In the genomic region with DNA sequence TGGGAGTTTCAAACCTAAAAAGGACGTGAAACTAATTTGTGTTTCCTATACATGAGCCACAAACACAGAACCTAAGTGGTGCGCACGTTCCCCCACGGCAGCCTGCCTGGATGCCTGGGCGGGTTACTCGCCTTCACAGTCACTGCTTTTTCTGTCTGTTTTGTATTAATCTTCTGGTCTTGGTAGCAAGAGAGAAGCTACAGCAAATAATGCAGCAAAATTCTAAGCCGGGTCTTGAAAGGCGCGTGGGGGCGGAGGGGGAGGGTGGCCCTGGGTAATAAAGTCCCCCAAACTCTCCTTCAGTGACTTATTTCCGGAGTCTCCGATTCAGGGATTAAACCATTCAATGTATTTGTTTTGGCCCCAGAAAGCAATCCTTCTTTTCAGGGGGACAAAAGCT, we compare ENCODE assay signal across 11 mouse cellular contexts.
A peak's percentile ranks its signal among the peaks of the same experiment; 100 is the strongest.
DNase-seq lines count a peak whose midpoint lies in the region; ATAC-seq and TF ChIP-seq lines count a peak whose summit lies in the region.
"Had no signal": no experiment of that assay in that cellular context is flagged by ENCODE, and none has a peak within 500 bp of the region (broad histone marks: within the 10 kb centered on the region; RNA-seq: fewer than 3 reads in every experiment).

No protein-coding gene starts in this region.

- TF ChIP-seq CTCF in lung, embryonic 14.5 days (IDR thresholded peaks at IDR 0.05; ENCODE audit: low read depth): no peak

- no peaks in the 10 kb centered on the region for H3K4me1 ChIP-seq in lung, embryonic 14.5 days (ENCODE audit: insufficient read depth)
- H3K4me1 ChIP-seq in forebrain, embryonic 13.5 days: peaks cover 8% of the 10 kb centered on the region; the same call in 1 of the 2 replicates
- H3K4me1 ChIP-seq in intestine, embryonic 15.5 days (replicated peaks): no peaks in the 10 kb centered on the region
- no peaks in the 10 kb centered on the region for H3K4me1 ChIP-seq in neural tube, embryonic 12.5 days

- no peaks in the 10 kb centered on the region for H3K36me3 ChIP-seq in lung, embryonic 14.5 days (ENCODE audit: insufficient read depth)
- no peaks in the 10 kb centered on the region for H3K36me3 ChIP-seq in forebrain, embryonic 13.5 days (ENCODE audit: poor library complexity, severe bottlenecking)
- H3K36me3 ChIP-seq in intestine, embryonic 15.5 days: no peaks in the 10 kb centered on the region
- no peaks in the 10 kb centered on the region for H3K36me3 ChIP-seq in neural tube, embryonic 12.5 days

- H3K27me3 ChIP-seq in lung, embryonic 14.5 days (ENCODE audit: insufficient read depth, low read length): no peaks in the 10 kb centered on the region
- peaks cover 18% of the 10 kb centered on the region for H3K27me3 ChIP-seq in forebrain, embryonic 13.5 days
- H3K27me3 ChIP-seq in intestine, embryonic 15.5 days (replicated peaks): no peaks in the 10 kb centered on the region
- no peaks in the 10 kb centered on the region for H3K27me3 ChIP-seq in neural tube, embryonic 12.5 days (replicated peaks)

- H3K4me3 ChIP-seq in lung, embryonic 14.5 days (ENCODE audit: low read depth, low read length): 0 out of 2 replicates have a peak overlapping the region, but pooled peaks have one; percentile 8
- H3K4me3 ChIP-seq in forebrain, embryonic 13.5 days: peak overlapping the region; percentile 9; the same call in 1 of the 2 replicates
- H3K4me3 ChIP-seq in intestine, embryonic 15.5 days (replicated peaks): no peak overlapping the region
- H3K4me3 ChIP-seq in neural tube, embryonic 12.5 days: no peak overlapping the region

- no peaks in the 10 kb centered on the region for H3K9me3 ChIP-seq in lung, embryonic 14.5 days (ENCODE audit: low read depth, low read length)
- no peaks in the 10 kb centered on the region for H3K9me3 ChIP-seq in forebrain, embryonic 13.5 days (replicated peaks)
- H3K9me3 ChIP-seq in intestine, embryonic 15.5 days: no peaks in the 10 kb centered on the region
- H3K9me3 ChIP-seq in neural tube, embryonic 12.5 days: no peaks in the 10 kb centered on the region

- H3K4me2 ChIP-seq in lung, embryonic 14.5 days: peak overlapping the region; percentile 51
- H3K4me2 ChIP-seq in forebrain, embryonic 13.5 days: peak overlapping the region; percentile 51
- H3K4me2 ChIP-seq in intestine, embryonic 15.5 days (replicated peaks): peak overlapping the region; percentile 42
- H3K4me2 ChIP-seq in neural tube, embryonic 12.5 days (replicated peaks): peak overlapping the region; percentile 44

- H3K27ac ChIP-seq in lung, embryonic 14.5 days (ENCODE audit: low read depth): 0 out of 2 replicates have a peak overlapping the region, but pooled peaks have one; percentile 36
- H3K27ac ChIP-seq in forebrain, embryonic 13.5 days: no peak overlapping the region
- H3K27ac ChIP-seq in intestine, embryonic 15.5 days: no peak overlapping the region
- no peak overlapping the region for H3K27ac ChIP-seq in neural tube, embryonic 12.5 days

- peak overlapping the region; percentile 23; the same call in 1 of the 2 replicates for H3K9ac ChIP-seq in lung, embryonic 14.5 days
- no peak overlapping the region for H3K9ac ChIP-seq in forebrain, embryonic 13.5 days
- H3K9ac ChIP-seq in intestine, embryonic 15.5 days: no peak overlapping the region
- no peak overlapping the region for H3K9ac ChIP-seq in neural tube, embryonic 12.5 days
- H3K9ac ChIP-seq: liver, postnatal 0 days had no signal

- ATAC-seq in lung, embryonic 14.5 days (ENCODE audit: insufficient read depth): no peak
- ATAC-seq in forebrain, embryonic 13.5 days: no peak
- ATAC-seq in intestine, embryonic 15.5 days: no peak
- ATAC-seq in neural tube, embryonic 12.5 days (ENCODE audit: low FRiP score, low read depth): no peak
- ATAC-seq in erythroblast, adult 5-6 weeks (replicated peaks; ENCODE audit: low FRiP score, poor library complexity, severe bottlenecking): no peak
- ATAC-seq: liver, postnatal 0 days had no signal

- WGBS in lung, embryonic 14.5 days: 42% methylated on average over 12 of the region's 12 CpGs
- whole genome bisulfite sequencing in forebrain, embryonic 13.5 days: 9% methylated on average over 12 of the region's 12 CpGs
- WGBS in intestine, embryonic 15.5 days: 47% methylated on average over 12 of the region's 12 CpGs
- WGBS in neural tube, embryonic 12.5 days: 42% methylated on average over 12 of the region's 12 CpGs

- DNase-seq in lung, embryonic 14.5 days: no peak
- DNase-seq in lung, postnatal 25 days (ENCODE audit: low spot score): no peak
- no peak for DNase-seq in layer of hippocampus, adult 11-12 months (ENCODE audit: low spot score)
- DNase-seq in spleen, postnatal 36 days (ENCODE audit: low spot score in 2 of 2): no peak
- DNase-seq: heart, postnatal 14 days; liver, postnatal 0 days; thymus, postnatal 36 days had no signal

Comparison
In these comparisons a context has a peak if more than half of its experiments do, and no peak if none do; other contexts are left out.
1. H3K4me3 ChIP-seq: peak in lung, embryonic 14.5 days (single experiment) and forebrain, embryonic 13.5 days (single experiment); none in intestine, embryonic 15.5 days (single experiment) and neural tube, embryonic 12.5 days (single experiment).
2. Peak in every context shown above with its lines, with median percentiles within 50 percentile points of each other: H3K4me2 ChIP-seq.